Comparison of ENCODE assay signal across 25 mouse cellular contexts in genomic region chr10:116447176-116447575, GRCm38 (mm10). TPM values are rescaled to one million over a fixed set of nuclear protein-coding genes. Genes with fewer than 3 reads are reported as not detected.
DNase-seq lines count a peak whose midpoint lies in the region; ATAC-seq and TF ChIP-seq lines count a peak whose summit lies in the region.
"Had no signal": no experiment of that assay in that cellular context is flagged by ENCODE, and none has a peak within 500 bp of the region (broad histone marks: within the 10 kb centered on the region; RNA-seq: fewer than 3 reads in every experiment).

No protein-coding gene starts in this region.

- no peak overlapping the region for H3K9ac ChIP-seq in lung, postnatal 0 days (replicated peaks; ENCODE audit: low read depth)
- H3K9ac ChIP-seq in limb, embryonic 13.5 days = no peak overlapping the region
- H3K9ac ChIP-seq: embryonic facial prominence, embryonic 12.5 days; forebrain, embryonic 13.5 days; forebrain, postnatal 0 days; heart, embryonic 12.5 days; hindbrain, embryonic 12.5 days had no signal

- no peak overlapping the region for H3K27ac ChIP-seq in lung, postnatal 0 days (ENCODE audit: low read length)
- H3K27ac ChIP-seq in limb, embryonic 13.5 days = peak overlapping the region; percentile 10; the same call in 1 of the 2 replicates
- H3K27ac ChIP-seq: embryonic facial prominence, embryonic 12.5 days; forebrain, embryonic 13.5 days; gastrocnemius, adult 2 months; heart, adult 2 months; hindbrain, embryonic 12.5 days had no signal

- 83% methylated on average over 9 of the region's 9 CpGs for WGBS in lung, postnatal 0 days
- WGBS in limb, embryonic 13.5 days = 48% methylated on average over 9 of the region's 9 CpGs

- no peaks in the 10 kb centered on the region for H3K27me3 ChIP-seq in lung, postnatal 0 days (replicated peaks; ENCODE audit: insufficient read depth, low read length)
- no peaks in the 10 kb centered on the region for H3K27me3 ChIP-seq in limb, embryonic 13.5 days
- H3K27me3 ChIP-seq: embryonic facial prominence, embryonic 12.5 days; forebrain, embryonic 13.5 days; heart, embryonic 12.5 days; hindbrain, embryonic 12.5 days; Patski had no signal

- H3K4me2 ChIP-seq in lung, postnatal 0 days (replicated peaks; ENCODE audit: low read depth, low read length) = no peak overlapping the region
- H3K4me2 ChIP-seq in limb, embryonic 13.5 days (replicated peaks) = no peak overlapping the region
- H3K4me2 ChIP-seq: embryonic facial prominence, embryonic 12.5 days; forebrain, embryonic 13.5 days; heart, embryonic 12.5 days; hindbrain, embryonic 12.5 days had no signal

- ATAC-seq in lung, postnatal 0 days = no peak
- no peak for ATAC-seq in limb, embryonic 13.5 days (ENCODE audit: low FRiP score, low read depth)
- ATAC-seq in granulocyte monocyte progenitor cell, adult 5-6 weeks (replicated peaks; ENCODE audit: poor library complexity, severe bottlenecking) = no peak
- ATAC-seq: activated CD4-positive, CD25-positive, alpha-beta regulatory T cell, adult 4 months; forebrain, embryonic 13.5 days; forebrain, postnatal 0 days; hindbrain, embryonic 16.5 days; inflammation-experienced regulatory T-cells, adult 6 months; Patski had no signal

- TF ChIP-seq EP300 in lung, postnatal 0 days (IDR thresholded peaks at IDR 0.05) = no peak

- no peak for TF ChIP-seq CTCF in lung, postnatal 0 days (IDR thresholded peaks at IDR 0.05)

- H3K9me3 ChIP-seq in lung, postnatal 0 days (ENCODE audit: low read length) = no peaks in the 10 kb centered on the region
- no peaks in the 10 kb centered on the region for H3K9me3 ChIP-seq in limb, embryonic 13.5 days
- H3K9me3 ChIP-seq: embryonic facial prominence, embryonic 12.5 days; forebrain, embryonic 13.5 days; heart, embryonic 12.5 days; hindbrain, embryonic 12.5 days had no signal

- no peaks in the 10 kb centered on the region for H3K4me1 ChIP-seq in lung, postnatal 0 days (ENCODE audit: insufficient read depth, low read depth, low read length)
- H3K4me1 ChIP-seq in limb, embryonic 13.5 days = peaks cover 12% of the 10 kb centered on the region
- H3K4me1 ChIP-seq: forebrain, embryonic 13.5 days; hindbrain, embryonic 12.5 days had no signal

- no peaks in the 10 kb centered on the region for H3K36me3 ChIP-seq in lung, postnatal 0 days (ENCODE audit: insufficient read depth, low read length)
- H3K36me3 ChIP-seq in limb, embryonic 13.5 days = peaks cover 14% of the 10 kb centered on the region

- peak; percentile 55 for DNase-seq in heart, adult 11 months
- no peak for DNase-seq in heart, postnatal 4 days
- DNase-seq in lung, postnatal 0 days (ENCODE audit: low spot score) = peak; percentile 26
- DNase-seq in lung, postnatal 10 days = no peak
- no peak for DNase-seq in kidney, adult 9 months
- DNase-seq: adrenal gland, postnatal 14 days; cerebellum, adult 11-12 months; cerebellum, adult 9-10 months; cerebellum, postnatal 25 days; forebrain, postnatal 0 days; gastrocnemius, adult 2 months; gastrocnemius, postnatal 36 days; heart, postnatal 36 days had no signal

- H3K4me3 ChIP-seq in lung, postnatal 0 days (ENCODE audit: low read depth, low read length) = no peak overlapping the region
- H3K4me3 ChIP-seq in limb, embryonic 13.5 days = no peak overlapping the region
- H3K4me3 ChIP-seq: embryonic facial prominence, embryonic 12.5 days; forebrain, embryonic 13.5 days; gastrocnemius, adult 2 months; heart, adult 2 months; heart, embryonic 12.5 days; hindbrain, embryonic 12.5 days had no signal

RNA-seq across cellular contexts. Expression of gene Kcnmb4, which starts 26.5 kb away (rescaled TPM):
- total RNA-seq in heart, postnatal 4 days (2021) = 1 to 10 TPM; 2.6 to 2.9 TPM
- polyA plus RNA-seq in lung, postnatal 0 days (2015; fragmentation: Nextera tagmentation; extraction: Ambion mirVana) = 2.8 and 3.3 TPM in 2 replicates
- polyA plus RNA-seq in limb, embryonic 13.5 days (2015; fragmentation: Nextera tagmentation; extraction: Ambion mirVana) = 23.5 and 27.0 TPM in 2 replicates
- total RNA-seq in granulocyte monocyte progenitor cell, adult 5-6 weeks (2014; fragmentation: Nextera tagmentation) = not detected in 2 replicates
- not detected in 2 replicates for total RNA-seq in granulocyte monocyte progenitor cell, adult 5-6 weeks (2017)
- total RNA-seq: gastrocnemius, postnatal 36 days; MEL had no signal

Comparison
In these comparisons a context has a peak if more than half of its experiments do, and no peak if none do; other contexts are left out.
1. DNase-seq: peak in heart, adult 11 months (single experiment) and lung, postnatal 0 days (single experiment); none in heart, postnatal 4 days (single experiment), lung, postnatal 10 days (single experiment) and kidney, adult 9 months (single experiment).